In the genomic region with DNA sequence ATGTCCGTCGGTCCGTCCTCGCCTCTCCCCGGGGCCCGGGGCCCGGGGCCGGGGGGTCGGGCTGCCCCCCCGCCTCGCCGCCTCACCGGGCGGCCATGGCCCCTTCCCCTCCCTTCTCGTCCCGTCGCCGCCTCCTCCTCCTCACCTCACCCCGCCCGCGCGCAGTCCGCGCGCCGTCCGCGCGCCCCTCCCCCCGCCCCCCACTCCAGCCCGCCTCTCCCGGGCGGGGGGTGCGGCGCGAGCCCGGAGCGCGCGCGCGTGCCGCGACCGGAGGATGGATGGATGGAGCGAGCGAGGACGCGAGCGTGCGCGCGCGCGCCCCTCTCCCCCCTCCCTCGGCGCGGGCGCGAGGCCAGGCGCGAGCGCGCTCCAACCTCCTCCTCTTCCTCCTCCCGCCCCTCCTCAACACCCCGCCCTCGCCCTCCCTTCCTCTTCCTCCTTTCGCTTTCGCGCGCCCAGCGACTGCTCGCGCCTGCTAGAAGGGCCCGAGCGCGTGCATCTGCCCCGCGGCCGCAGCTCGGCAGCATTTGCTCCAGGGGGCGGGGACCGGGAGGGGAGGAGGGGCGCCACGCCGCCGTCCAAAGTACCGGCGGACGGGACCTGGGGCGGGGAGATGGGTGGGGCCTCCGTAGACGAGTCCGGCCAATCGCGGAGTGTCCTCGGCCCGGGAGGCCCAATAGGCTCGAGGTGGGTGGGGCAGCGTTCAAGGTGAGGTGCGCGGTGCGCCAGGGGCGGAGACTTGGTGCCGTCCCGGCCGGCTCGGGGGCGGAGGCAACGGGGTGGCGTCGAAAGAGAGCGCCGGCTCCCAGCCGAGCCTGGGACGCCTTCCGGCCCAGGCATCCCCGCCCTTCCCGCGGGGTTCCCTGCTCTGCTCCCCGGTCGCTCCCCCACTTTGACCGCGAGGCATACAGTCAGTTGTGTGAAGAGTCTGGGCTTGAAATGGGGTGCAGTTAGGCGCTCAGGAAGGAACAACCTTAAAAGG, we compare ENCODE assay signal across 8 mouse cellular contexts. TPM values are rescaled to one million over a fixed set of nuclear protein-coding genes. Genes with fewer than 3 reads are reported as not detected.
DNase-seq lines count a peak whose midpoint lies in the region; ATAC-seq lines count a peak whose summit lies in the region.

Gene Atxn7l3 (minus strand): TSS at position 141 of the 982 bp plus-strand sequence.

- H3K36me3 ChIP-seq in heart, embryonic 13.5 days: peaks cover 30% of the 10 kb centered on the region
- H3K36me3 ChIP-seq in liver, embryonic 12.5 days: peaks cover 31% of the 10 kb centered on the region
- H3K36me3 ChIP-seq in stomach, embryonic 15.5 days: peaks cover 13% of the 10 kb centered on the region

- ATAC-seq in erythroid progenitor cell, adult 5-6 weeks (replicated peaks; ENCODE audit: low FRiP score, poor library complexity, severe bottlenecking): peak; percentile 91
- ATAC-seq in heart, embryonic 13.5 days (ENCODE audit: extremely low read depth, insufficient number of reproducible peaks, low FRiP score, low TSS enrichment): peak; percentile 92
- peak; percentile 92 for ATAC-seq in liver, embryonic 12.5 days
- ATAC-seq in stomach, embryonic 15.5 days (ENCODE audit: insufficient read depth, low FRiP score, low read depth): peak; percentile 94

- H3K4me2 ChIP-seq in heart, embryonic 13.5 days: peak within 1 kb of the TSS; percentile 96
- peak within 1 kb of the TSS; percentile 98 for H3K4me2 ChIP-seq in liver, embryonic 12.5 days
- H3K4me2 ChIP-seq in stomach, embryonic 15.5 days: peak within 1 kb of the TSS; percentile 87

- peaks cover 28% of the 10 kb centered on the region for H3K4me1 ChIP-seq in heart, embryonic 13.5 days
- H3K4me1 ChIP-seq in liver, embryonic 12.5 days: peaks cover 43% of the 10 kb centered on the region
- peaks cover 13% of the 10 kb centered on the region; the same call in 1 of the 2 replicates for H3K4me1 ChIP-seq in stomach, embryonic 15.5 days

- H3K27ac ChIP-seq in heart, embryonic 13.5 days (replicated peaks): peak within 1 kb of the TSS; percentile 99
- peak within 1 kb of the TSS; percentile 98 for H3K27ac ChIP-seq in liver, embryonic 12.5 days
- peak within 1 kb of the TSS; percentile 100 for H3K27ac ChIP-seq in stomach, embryonic 15.5 days

- under 1% methylated on average over 83 of the region's 125 CpGs for WGBS in heart, embryonic 13.5 days
- WGBS in liver, embryonic 12.5 days (ENCODE audit: insufficient replicate concordance): under 1% methylated on average over 85 of the region's 125 CpGs
- WGBS in stomach, embryonic 15.5 days: under 1% methylated on average over 65 of the region's 125 CpGs

- peaks cover 3% of the 10 kb centered on the region; the same call in 1 of the 2 replicates for H3K9me3 ChIP-seq in heart, embryonic 13.5 days
- no peaks in the 10 kb centered on the region for H3K9me3 ChIP-seq in liver, embryonic 12.5 days (replicated peaks)
- H3K9me3 ChIP-seq in stomach, embryonic 15.5 days: no peaks in the 10 kb centered on the region

- peak within 1 kb of the TSS; percentile 91 for H3K4me3 ChIP-seq in heart, embryonic 13.5 days
- H3K4me3 ChIP-seq in liver, embryonic 12.5 days: peak within 1 kb of the TSS; percentile 91
- H3K4me3 ChIP-seq in stomach, embryonic 15.5 days (replicated peaks): peak within 1 kb of the TSS; percentile 80

- peak within 1 kb of the TSS; percentile 98 for H3K9ac ChIP-seq in heart, embryonic 13.5 days
- peak within 1 kb of the TSS; percentile 94 for H3K9ac ChIP-seq in liver, embryonic 12.5 days
- peak within 1 kb of the TSS; percentile 76 for H3K9ac ChIP-seq in stomach, embryonic 15.5 days

- peak; percentile 99 for DNase-seq in CD4-positive helper T cell, adult 2 months (ENCODE audit: low read depth, low spot score)
- peak; percentile 96 for DNase-seq in brain, embryonic 18.5 days (ENCODE audit: low read depth, low spot score)
- peak; percentile 99 for DNase-seq in kidney, postnatal 10 days
- peak; percentile 96 to 97 for DNase-seq in natural killer cell, adult 2 months (ENCODE audit: low spot score in 2 of 2)

- H3K27me3 ChIP-seq in heart, embryonic 13.5 days (replicated peaks): no peaks in the 10 kb centered on the region
- no peaks in the 10 kb centered on the region for H3K27me3 ChIP-seq in liver, embryonic 12.5 days (replicated peaks)
- H3K27me3 ChIP-seq in stomach, embryonic 15.5 days (replicated peaks): no peaks in the 10 kb centered on the region

RNA-seq across cellular contexts. Expression of gene Atxn7l3, which starts in this region (rescaled TPM):
- total RNA-seq in erythroid progenitor cell, adult 5-6 weeks (2015; ENCODE audit: low replicate concordance): 14.3 and 22.0 TPM in 2 replicates
- 9.8 and 16.8 TPM in 2 replicates for total RNA-seq in erythroid progenitor cell, adult 5-6 weeks (2017; ENCODE audit: low replicate concordance)
- polyA plus RNA-seq in heart, embryonic 13.5 days (2015; fragmentation: Nextera tagmentation; extraction: Ambion mirVana): 8.5 and 9.2 TPM in 2 replicates
- polyA plus RNA-seq in liver, embryonic 12.5 days (2016; fragmentation: Nextera tagmentation; extraction: Ambion mirVana): 7.3 and 7.5 TPM in 2 replicates
- polyA plus RNA-seq in stomach, embryonic 15.5 days (2015; fragmentation: Nextera tagmentation; extraction: Ambion mirVana): 14.5 and 14.8 TPM in 2 replicates

Comparison
In these comparisons a context has a peak if more than half of its experiments do, and no peak if none do; other contexts are left out.
1. Peak in every context shown above with its lines: DNase-seq, ATAC-seq, H3K4me3 ChIP-seq and H3K27ac ChIP-seq.